Mouse (Mus musculus) liver, adult 2 months (tissue): ENCODE measurements around the gene Rhog.

Source experiments
- CTCF ChIP-seq: fragments of 200-500 bp; IDR thresholded peaks from 2 replicates; pipeline ENCODE4 v1.5.1; 2011; ENCODE audit warnings: low read depth, low read length, control low read depth
- POLR2A ChIP-seq: fragments of 200-500 bp; IDR thresholded peaks from 2 replicates; pipeline ENCODE4 v1.6.1; 2011; ENCODE audit warnings: low read length, control low read depth; ENCODE audit not compliant: insufficient read depth; ENCODE audit errors: extremely low read depth

- TF ChIP-seq POLR2A (0 out of 2 replicates have a peak, but pooled peaks have one; percentile 10), CTCF (peak; percentile 87)
Observed at GRCm38 (mm10) chr7:102250631-102251214, 5.1 kb downstream of the Rhog start.
